Mouse (Mus musculus) kidney, postnatal 4 days (tissue): Measurements from ENCODE around the gene Fam214b.

Experiments used
- DNase-seq, 2 experiments: peaks; one replicate each; pipeline ENCODE4 v3.0.0; 2021; ENCODE audit warnings: mixed read lengths in 2 of 2

The Fam214b gene

GRCm38 (mm10) chr4:43005765-43006164, 40.3 kb downstream of the Fam214b start:
- DNase-seq: peak; percentile 23 to 43

- no peak for DNase-seq
Observed at GRCm38 (mm10) chr4:43004951-43005350, 41.1 kb downstream of the Fam214b start.

GRCm38 (mm10) chr4:43002756-43003439, 43.1 kb downstream of the Fam214b start:
- peak in 1 of 2 experiments; percentile 15 for DNase-seq

- no peak for DNase-seq
Observed at GRCm38 (mm10) chr4:43001272-43001671, 44.7 kb downstream of the Fam214b start.

GRCm38 (mm10) chr4:43000141-43000986, 45.7 kb downstream of the Fam214b start, which contains the start of gene Vcp:
Gene Vcp, minus strand, starts transcription at chr4:43000507.
- peak; percentile 99 for DNase-seq

GRCm38 (mm10) chr4:42999451-43000140, 46.4 kb downstream of the Fam214b start:
- peak; percentile 80 to 89 for DNase-seq

GRCm38 (mm10) chr4:42998022-42998421, 48.0 kb downstream of the Fam214b start:
- DNase-seq: no peak

GRCm38 (mm10) chr4:42988296-42988695, 57.7 kb downstream of the Fam214b start:
- peak in 1 of 2 experiments; percentile 14 for DNase-seq
